Mouse (Mus musculus) lung, postnatal 0 days (tissue): Measurements from ENCODE around the gene Zfp324. TPM values are rescaled to one million over a fixed set of nuclear protein-coding genes. Genes with fewer than 3 reads are reported as not detected.
A peak's percentile ranks its signal among the peaks of the same experiment; 100 is the strongest.

Source experiments
- ATAC-seq: fragments of 200-750 bp; cut with Nextera tagmentation; 2 replicates; pipeline ENCODE4 v1.8.0; 2017; ENCODE audit warnings: moderate library complexity
- DNase-seq: peaks from one replicate; pipeline ENCODE4 v3.0.0-alpha.2; 2016; ENCODE audit warnings: low spot score
- H3K27ac ChIP-seq: fragments of 300-500 bp; sonication (generic); 2 replicates; pipeline ENCODE4 v1.5.1; 2014; ENCODE audit warnings: antibody characterized with exemption, mild to moderate bottlenecking, low read length, mixed read lengths
- H3K27me3 ChIP-seq: fragments of 300-500 bp; sonication (generic); replicated peaks from 2 replicates; pipeline ENCODE4 v1.6.1; 2014; ENCODE audit warnings: low read length, mixed read lengths; ENCODE audit not compliant: insufficient read depth
- H3K36me3 ChIP-seq: fragments of 300-500 bp; sonication (generic); 2 replicates; pipeline ENCODE4 v1.6.1; 2014; ENCODE audit warnings: low read length, mixed read lengths; ENCODE audit not compliant: insufficient read depth
- H3K4me1 ChIP-seq: fragments of 300-500 bp; sonication (generic); 2 replicates; pipeline ENCODE4 v1.6.1; 2014; ENCODE audit warnings: antibody characterized with exemption, low read depth, low read length, mixed read lengths; ENCODE audit not compliant: insufficient read depth
- H3K4me2 ChIP-seq: fragments of 300-500 bp; sonication (generic); replicated peaks from 2 replicates; pipeline ENCODE4 v1.6.1; 2014; ENCODE audit warnings: low read depth, mild to moderate bottlenecking, low read length, moderate library complexity, mixed read lengths
- H3K4me3 ChIP-seq: fragments of 300-500 bp; sonication (generic); 2 replicates; pipeline ENCODE4 v1.5.1; 2014; ENCODE audit warnings: low read depth, low read length
- H3K9ac ChIP-seq: fragments of 300-500 bp; sonication (generic); replicated peaks from 2 replicates; pipeline ENCODE4 v1.6.1; 2014; ENCODE audit warnings: low read depth, mild to moderate bottlenecking
- H3K9me3 ChIP-seq: fragments of 300-500 bp; sonication (generic); 2 replicates; pipeline ENCODE4 v1.6.1; 2016; ENCODE audit warnings: low read length, mixed read lengths
- CTCF ChIP-seq: IDR thresholded peaks from 2 replicates; pipeline ENCODE4 v1.5.1; 2016; ENCODE audit warnings: antibody characterized with exemption, mild to moderate bottlenecking
- EP300 ChIP-seq: IDR thresholded peaks from 2 replicates; pipeline ENCODE4 v1.6.1; 2016; ENCODE audit warnings: antibody characterized with exemption, mild to moderate bottlenecking, control low read depth
- WGBS: fragments of 180-500 bp; shearing (Covaris S2); extraction: QIAGEN DNeasy Blood & Tissue Kit; methylation state at CpG from one replicate; pipeline ENCODE4 v1.1.7; 2014; 5-methylcytosine and 5-hydroxymethylcytosine counted together
- polyA plus RNA-seq: library from polyadenylated mRNA; unstranded; fragments of >200 nt; fragmentation: Nextera tagmentation; extraction: Ambion mirVana; gene quantifications from 2 replicates; pipeline ENCODE4 v1.2.1, GENCODE M21; 2015

The Zfp324 gene
- polyA plus RNA-seq, 1 experiment from 2014 or later: 5.7 TPM

DNA sequence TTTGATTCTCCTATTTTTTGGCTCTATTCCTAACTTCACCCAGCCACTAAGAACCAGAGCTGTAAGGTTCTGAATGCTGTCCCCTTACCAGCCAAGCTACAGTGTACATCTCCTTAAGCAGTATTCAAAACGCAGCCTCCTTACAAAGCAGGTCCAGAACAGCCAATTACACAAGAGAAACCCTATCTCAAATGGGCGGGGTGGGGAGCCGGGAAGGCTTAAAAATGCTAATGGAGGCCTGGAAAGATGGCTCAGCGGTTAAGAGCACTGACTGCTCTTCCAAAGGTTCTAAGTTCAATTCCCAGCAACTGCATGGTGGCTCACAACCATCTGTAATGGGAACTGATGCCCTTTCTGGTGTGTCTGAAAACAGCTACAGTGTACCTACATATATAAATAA lies 5.9 kb upstream of the Zfp324 start:
- no peaks in the 10 kb centered on the region for H3K27me3 ChIP-seq
- ATAC-seq (no peak), DNase-seq (no peak)
- WGBS: 20% methylated on average over 4 of the region's 4 CpGs
- no peaks in the 10 kb centered on the region for H3K36me3 ChIP-seq
- no peaks in the 10 kb centered on the region for H3K9me3 ChIP-seq
- no peak overlapping the region for H3K4me3 ChIP-seq
- H3K4me2 ChIP-seq: no peak overlapping the region
- no peak for TF ChIP-seq CTCF
- TF ChIP-seq EP300: no peak
- no peak overlapping the region for H3K27ac ChIP-seq
- H3K9ac ChIP-seq: no peak overlapping the region
- no peaks in the 10 kb centered on the region for H3K4me1 ChIP-seq

DNA sequence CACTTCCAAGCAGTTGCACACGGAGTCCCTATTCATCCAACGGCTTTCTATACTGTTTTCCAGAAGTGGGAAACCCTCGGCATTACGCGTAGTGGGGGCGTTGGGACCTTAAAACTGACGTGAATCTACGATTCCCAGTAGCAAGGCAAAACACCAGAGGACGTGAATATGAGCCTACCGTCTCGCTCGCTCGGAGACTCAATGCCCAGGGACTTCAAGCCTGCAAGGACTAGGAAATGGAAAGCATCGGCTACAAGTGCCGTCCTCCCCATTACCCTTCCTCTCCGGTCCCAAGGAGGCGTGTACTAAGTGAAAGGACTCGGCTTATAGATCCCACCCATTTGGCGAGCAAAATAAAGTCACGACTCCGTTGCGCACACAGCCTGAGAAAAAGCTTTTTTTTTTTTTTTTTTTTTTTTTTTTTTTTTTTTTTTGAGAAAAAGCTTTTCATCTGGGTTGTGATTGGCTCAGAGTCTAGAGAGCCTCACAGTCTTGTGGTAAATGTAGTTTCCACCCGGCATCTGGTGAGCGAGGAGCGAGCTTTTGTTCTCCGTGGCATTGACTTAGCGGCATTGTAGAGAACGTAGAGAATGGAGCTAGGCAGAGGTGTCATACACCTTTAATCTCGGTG lies 4.0 kb upstream of the Zfp324 start:
- Histone ChIP-seq H3K9me3 (no peaks in the 10 kb centered on the region), H3K4me2 (peak overlapping the region; percentile 71), H3K4me1 (peaks cover 3% of the 10 kb centered on the region; the same call in 1 of the 2 replicates), H3K9ac (peak overlapping the region; percentile 66), H3K27me3 (no peaks in the 10 kb centered on the region), H3K27ac (peak overlapping the region; percentile 81), H3K36me3 (no peaks in the 10 kb centered on the region), H3K4me3 (peak overlapping the region; percentile 62)
- TF ChIP-seq EP300 (no peak), CTCF (no peak)
- WGBS: 1% methylated on average over 29 of the region's 29 CpGs
- peak; percentile 90 for DNase-seq
- peak; percentile 70 for ATAC-seq

DNA sequence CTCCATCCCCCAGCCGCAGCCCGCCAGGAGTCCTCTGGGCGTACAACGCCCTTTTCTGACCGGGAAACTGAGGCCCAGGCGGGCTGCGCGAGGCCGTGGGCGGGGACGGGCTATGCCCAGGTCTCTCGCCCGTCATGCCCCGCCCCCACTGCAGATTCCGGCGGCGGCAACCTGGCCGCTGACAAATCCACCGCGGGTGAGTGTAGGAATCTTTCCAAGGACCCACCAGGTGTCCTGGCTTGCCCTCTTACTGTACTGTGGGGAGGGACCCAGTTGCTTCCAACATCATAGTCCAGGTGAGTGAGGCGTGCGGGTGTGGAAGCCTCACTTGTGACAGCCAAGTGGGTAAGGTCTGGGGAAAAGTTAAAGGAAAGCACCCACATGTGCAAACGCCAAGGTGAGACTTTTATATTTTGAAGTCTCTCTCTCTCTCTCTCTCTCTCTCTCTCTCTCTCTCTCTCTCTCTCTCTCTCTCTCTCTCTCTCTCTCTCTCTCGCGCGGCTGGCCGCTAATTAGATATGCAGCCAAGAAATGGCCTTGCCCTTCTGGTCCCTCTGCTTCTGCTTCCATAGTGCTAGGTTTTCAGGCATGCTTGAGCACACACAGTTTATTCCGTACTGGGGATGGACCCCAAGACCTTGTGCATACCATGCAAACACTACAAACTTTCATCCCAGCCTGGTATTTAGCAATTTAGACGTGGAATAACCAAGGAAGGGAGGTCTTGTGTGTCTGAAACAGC lies 637 bp downstream of the Zfp324 start:
- ATAC-seq (peak; percentile 66), DNase-seq (peak; percentile 56)
- TF ChIP-seq CTCF: no peak
- WGBS: under 1% methylated on average over 29 of the region's 29 CpGs
- Histone ChIP-seq H3K27ac (peak overlapping the region; percentile 75), H3K4me2 (peak overlapping the region; percentile 98), H3K4me1 (peaks cover 8% of the 10 kb centered on the region; the same call in 1 of the 2 replicates), H3K4me3 (peak overlapping the region; percentile 82), H3K27me3 (no peaks in the 10 kb centered on the region), H3K36me3 (peaks cover 23% of the 10 kb centered on the region), H3K9me3 (no peaks in the 10 kb centered on the region), H3K9ac (peak overlapping the region; percentile 75)

DNA sequence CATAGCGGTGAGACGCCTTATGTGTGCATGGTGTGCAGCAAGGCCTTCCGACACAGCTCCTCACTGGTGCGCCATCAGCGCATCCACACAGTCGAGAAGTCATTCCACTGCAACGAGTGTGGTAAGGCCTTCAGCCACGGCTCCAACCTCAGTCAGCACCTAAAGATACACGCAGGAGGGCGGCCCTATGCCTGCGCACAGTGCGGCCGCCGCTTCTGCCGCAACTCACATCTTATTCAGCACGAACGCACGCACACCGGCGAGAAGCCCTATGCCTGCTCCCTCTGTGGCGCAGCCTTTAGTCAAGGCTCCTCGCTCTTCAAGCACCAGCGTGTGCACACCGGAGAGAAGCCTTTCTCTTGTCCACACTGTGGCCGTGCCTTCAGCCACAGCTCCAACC lies 5.3 kb downstream of the Zfp324 start:
- Histone ChIP-seq H3K27me3 (no peaks in the 10 kb centered on the region), H3K27ac (no peak overlapping the region), H3K4me1 (peaks cover 5% of the 10 kb centered on the region; the same call in 1 of the 2 replicates), H3K9me3 (no peaks in the 10 kb centered on the region), H3K4me2 (no peak overlapping the region), H3K36me3 (peaks cover 25% of the 10 kb centered on the region), H3K9ac (no peak overlapping the region), H3K4me3 (no peak overlapping the region)
- TF ChIP-seq CTCF: no peak
- no peak for ATAC-seq
- no peak for DNase-seq
- WGBS: 93% methylated on average over 25 of the region's 25 CpGs

DNA sequence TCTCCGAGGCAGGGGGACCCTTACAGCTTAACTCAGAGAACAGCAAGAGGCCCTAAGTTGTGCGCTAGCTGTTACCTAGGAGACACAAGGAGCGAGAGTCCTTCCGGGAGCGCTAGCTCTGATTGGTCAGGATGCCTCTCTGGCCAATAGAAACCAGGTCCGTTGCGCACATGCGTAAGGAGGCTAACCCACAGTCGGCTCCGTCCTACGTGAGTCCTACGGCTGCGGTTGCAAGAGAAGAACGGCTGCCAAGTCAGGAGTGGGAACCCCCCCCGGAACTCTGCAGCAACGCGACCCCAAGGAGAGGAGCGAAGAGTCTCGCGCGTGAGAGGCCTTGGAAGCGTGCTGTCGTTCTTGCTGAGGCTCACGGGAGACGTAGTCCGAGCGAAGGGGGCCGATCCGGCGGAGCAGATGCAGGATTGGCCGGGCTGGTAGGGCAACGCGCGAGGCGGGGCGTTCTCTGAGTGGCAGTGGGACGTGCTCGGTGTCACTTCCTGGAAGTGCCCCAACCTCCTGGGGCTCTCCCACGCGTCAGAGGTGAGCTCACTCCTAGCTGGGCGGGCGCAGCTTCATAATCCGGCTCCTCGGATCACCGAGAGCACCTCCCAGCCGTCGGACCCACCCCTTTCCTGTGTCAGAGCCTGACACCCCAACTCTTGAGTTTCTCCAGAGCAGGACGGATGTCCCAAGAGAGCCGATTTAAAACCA lies 12.2 kb downstream of the Zfp324 start, which contains the start of gene Zfp446:
Zfp446 (plus strand) TSS at position 167 of the 708 bp plus-strand sequence.
- Histone ChIP-seq H3K27ac (peak within 1 kb of the TSS; percentile 93), H3K4me1 (peaks cover 3% of the 10 kb centered on the region), H3K9ac (peak within 1 kb of the TSS; percentile 58), H3K9me3 (no peaks in the 10 kb centered on the region), H3K4me3 (peak within 1 kb of the TSS; percentile 52), H3K4me2 (peak within 1 kb of the TSS; percentile 75), H3K27me3 (no peaks in the 10 kb centered on the region), H3K36me3 (no peaks in the 10 kb centered on the region)
- peak; percentile 99 for ATAC-seq
- DNase-seq: peak; percentile 100
- WGBS: 2% methylated on average over 49 of the region's 49 CpGs
- TF ChIP-seq CTCF: no peak; the same call in 1 of the 2 replicates
- TF ChIP-seq EP300: peak; percentile 70; the same call in 1 of the 2 replicates
